Mouse (Mus musculus) heart, postnatal 0 days (tissue): ENCODE data around the gene C1rb.
"Not testable (repeated sequence)": the region's sequence is repeated elsewhere in the genome, so short reads cannot be mapped to it uniquely, and the experiment has no call there.

ENCODE experiments used
- CTCF ChIP-seq: IDR thresholded peaks from 2 replicates; pipeline ENCODE4 v1.5.1; 2016; ENCODE audit warnings: antibody characterized with exemption, control low read depth, low read depth
- EP300 ChIP-seq: IDR thresholded peaks from 2 replicates; pipeline ENCODE4 v1.6.1; 2016; ENCODE audit warnings: antibody characterized with exemption, low read depth

GRCm38 (mm10) chr6:124536125-124536829, 33.8 kb upstream of the C1rb start:
- TF ChIP-seq CTCF, EP300: not testable (repeated sequence)
